Mouse (Mus musculus): ENCODE results near the gene Foxn4.
A peak's percentile ranks its signal among the peaks of the same experiment; 100 is the strongest.

The Foxn4 gene

DNA sequence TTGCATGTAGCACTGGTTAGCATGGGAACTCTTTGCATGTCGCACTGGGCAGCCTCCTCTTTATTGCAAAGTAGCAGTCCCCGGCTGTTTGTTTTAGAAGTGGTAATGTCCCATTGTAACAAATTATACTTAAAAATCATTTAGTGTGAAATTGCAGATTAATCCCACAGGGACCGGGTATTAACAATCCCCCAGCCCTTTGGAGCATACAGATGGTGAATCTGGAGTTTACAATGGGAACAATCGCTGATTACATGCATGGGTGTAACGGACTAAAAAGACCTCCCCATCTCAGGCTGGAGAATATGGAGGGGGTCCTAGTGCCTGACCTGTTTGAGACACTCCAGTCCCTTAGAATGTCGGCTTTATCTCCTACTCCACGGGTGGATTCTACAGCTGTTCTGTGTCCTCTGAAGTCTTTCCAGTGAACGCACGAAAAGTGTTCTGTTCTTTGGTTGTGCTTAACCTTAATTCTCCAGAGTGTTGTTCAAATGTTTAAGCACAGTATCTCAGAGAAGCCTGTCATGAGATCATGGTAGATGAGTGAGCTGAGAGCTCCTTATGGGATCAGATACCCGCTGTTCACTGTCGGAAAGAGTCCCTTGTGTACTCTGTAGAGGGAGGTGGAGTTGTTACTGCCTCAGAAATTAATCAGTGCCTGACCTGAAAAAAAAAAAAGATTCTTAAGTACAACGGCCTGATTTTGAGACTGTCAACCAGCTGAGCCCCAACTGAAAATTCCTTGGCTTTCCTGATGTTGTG lies 6.0 kb upstream of the Foxn4 start:
- no peak for DNase-seq

DNA sequence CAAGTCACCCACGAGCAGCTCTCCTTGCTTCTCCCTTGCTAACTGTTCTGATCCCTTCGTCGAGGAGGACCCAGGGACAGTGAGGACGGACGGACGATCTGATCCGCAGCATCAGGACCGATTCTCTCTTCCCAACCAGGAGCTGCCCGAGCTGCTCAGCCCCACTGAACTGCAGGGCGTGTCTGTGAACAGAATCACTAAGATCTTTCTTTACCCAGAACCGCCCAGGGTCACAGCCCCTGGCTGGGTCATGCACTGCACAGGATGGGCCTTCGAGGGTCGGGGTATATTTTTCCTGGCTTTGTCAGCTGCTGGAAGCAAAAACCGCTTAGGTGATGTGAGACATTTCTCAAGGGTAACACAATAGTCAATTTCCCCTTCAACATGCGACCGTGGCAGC lies 2.4 kb upstream of the Foxn4 start:
- DNase-seq, result no peak

DNA sequence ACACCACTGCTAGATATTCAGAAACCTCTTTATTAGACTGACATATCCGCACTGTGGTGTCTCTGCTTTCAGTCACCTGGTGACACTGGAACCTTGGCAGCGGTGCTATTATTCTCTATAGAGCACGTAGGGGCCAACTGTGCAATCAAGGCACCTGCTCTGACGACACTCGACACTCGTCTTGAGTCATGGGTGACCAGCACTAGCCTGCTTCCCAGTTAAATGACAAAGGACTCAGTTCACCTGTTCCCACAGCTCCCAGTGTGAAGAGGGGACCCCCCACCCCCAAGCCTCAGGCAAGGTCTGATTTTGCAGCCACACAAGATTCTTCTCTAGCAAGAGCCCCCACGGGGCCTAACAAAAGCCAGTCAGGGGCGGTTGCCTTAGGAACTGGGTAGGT lies 1.7 kb upstream of the Foxn4 start:
- DNase-seq, result no peak

DNA sequence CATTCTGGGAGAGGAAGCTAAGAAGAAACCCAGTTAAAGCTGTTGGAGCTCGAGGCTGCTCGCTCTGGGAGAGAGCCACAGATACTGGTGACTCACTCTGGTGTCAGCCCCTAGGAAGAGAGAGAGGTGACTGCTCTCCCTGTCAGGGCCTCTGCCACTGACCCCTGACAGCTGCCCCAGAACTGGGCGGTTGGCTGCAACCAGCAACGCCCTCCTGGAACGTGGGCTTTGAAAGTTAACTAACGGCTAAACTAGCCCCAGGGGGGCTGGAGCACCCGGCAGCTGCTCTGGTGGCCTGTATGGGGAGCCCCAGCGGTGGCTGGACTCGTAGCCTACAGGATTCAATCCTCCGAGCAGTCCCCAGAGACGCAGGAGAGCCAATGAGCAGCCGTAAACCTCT lies 3.6 kb downstream of the Foxn4 start:
- no peak for DNase-seq

DNA sequence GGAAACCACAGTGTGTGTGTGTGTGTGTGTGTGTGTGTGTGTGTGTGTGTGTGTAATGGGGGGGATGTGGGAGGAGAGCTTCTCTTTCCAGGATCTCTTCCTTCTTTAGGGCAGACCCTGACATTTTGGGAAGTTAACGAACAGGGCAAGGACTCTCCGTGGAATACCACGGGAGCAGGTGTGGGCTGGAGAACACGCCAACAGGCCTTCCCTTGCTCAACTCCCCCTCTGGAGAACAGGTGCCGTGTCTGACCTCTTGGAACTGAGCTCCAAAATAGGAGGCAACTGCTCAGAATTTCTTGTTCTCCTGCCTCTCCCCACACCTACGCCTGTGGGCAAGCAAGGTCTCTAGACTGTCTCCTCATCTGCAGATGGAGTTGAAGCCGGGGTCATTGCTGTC lies 4.1 kb downstream of the Foxn4 start:
- no peak for DNase-seq

DNA sequence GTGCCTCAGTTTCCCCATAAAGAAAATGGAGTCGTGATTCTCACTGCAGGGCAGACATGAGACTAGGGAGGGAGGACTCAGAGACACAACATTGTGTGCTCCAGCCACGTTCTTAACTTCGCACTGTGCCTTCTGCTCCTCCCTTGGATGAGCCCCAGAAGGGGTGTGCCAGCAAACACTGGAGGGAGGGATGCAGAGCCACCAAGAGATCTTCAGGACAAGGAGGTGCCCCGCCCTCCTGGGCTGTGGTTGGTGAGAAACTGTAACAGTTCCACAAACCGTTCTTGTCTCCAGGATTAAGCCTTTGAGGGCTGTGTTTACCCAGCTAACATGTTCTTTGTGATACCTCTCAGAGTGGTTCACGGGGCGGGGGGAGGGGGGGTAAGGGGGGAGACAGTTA lies 5.0 kb downstream of the Foxn4 start:
- DNase-seq, result no peak

DNA sequence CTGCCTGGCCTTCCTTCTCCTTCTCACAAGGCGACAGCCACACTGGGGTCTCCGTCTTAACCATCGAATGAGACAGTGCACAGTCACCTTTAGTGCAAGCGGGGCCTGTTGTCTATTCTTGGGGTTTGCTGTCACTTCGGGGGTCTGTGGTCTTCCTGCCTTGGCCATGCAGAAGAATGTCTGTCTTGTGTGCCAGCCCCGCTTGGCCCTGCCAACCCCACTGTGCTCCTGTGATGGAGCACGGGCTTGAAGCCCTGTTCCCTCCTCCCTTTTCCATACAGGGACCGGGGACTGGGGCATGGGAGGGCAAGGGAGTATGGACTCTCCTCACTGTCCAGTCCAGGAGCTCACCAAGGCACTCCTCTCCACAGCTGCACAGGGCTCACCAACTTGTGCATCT lies 8.8 kb downstream of the Foxn4 start:
- DNase-seq, result no peak

DNA sequence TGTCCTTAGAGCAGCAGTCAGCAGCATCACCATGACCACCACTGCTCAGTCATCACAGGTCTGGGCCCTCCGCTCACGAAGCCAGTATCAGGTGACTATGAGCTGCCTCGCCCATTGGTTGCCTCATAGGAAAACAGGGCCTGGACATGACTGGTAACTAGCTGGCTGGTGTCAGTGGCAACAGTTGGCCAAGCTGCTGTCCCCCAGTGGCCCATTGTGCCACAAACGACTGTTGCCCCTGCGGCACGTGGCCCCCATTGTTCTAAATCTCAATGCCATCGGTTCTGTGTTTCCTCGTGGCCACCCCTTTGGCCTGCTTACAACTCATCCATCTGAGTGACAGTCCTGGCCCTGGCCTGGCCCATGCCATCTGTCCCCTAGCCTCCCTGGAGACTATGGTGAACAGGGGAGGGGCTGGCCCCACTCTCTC lies 9.6 kb downstream of the Foxn4 start:
- peak; percentile 24 for DNase-seq

DNA sequence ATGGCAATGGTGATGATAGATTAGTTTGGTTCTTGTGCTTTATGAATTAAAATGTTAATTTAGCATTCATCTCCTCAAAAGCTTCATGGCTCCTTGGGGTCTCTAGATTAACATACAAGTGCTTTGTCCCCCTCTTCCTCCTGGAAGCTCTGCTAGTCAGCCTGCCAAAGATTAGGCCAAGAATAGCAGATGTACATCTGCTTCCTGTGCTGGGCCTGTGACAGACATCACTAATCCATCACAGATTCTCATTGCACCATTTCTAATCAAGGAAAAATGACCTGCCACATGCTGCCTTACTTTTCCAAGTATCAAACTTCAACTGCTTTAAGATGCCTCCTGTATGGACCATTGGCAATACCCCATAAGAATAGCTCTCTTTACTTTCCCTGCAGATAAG lies 12.1 kb downstream of the Foxn4 start:
- DNase-seq, result no peak

DNA sequence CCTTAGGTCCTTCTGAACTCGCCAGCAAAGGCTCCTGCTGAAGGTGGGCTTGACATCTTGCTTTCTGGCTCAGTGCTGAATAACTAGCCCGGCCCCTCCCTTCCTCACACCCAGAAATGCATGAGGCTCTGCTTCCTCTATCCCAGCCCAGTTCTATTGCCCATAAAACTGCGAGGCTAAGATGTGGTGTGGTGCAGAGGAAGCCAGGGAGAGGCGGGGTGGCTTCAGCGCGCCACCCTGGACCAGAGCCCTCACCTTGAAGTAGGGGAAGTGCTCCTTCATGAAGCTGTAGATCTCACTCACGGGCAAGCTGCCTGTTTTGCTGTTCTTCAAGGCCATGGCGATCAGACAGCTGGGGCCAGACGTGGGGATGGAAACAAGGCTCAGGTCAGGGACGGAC lies 14.1 kb downstream of the Foxn4 start:
- no peak for DNase-seq

DNA sequence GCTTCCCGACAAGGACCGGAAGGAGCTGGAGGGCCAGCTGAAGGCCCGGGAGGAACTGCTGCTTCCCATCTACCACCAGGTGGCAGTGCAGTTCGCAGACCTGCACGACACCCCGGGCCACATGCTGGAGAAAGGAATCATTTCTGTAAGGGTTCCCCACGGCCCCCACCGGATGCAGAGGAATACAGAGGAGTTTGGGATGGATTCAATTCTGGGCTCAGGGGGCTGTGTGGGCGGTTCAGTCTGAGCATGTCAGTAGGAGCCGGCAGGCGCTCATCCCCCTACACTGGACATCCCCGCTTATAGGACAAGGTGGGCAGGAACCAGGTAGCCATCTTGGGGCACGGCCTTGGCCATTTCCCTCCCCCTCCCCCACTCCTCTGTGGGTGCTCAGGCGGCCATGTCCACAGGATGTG lies 25.4 kb downstream of the Foxn4 start:
- DNase-seq, result peak; percentile 40

DNA sequence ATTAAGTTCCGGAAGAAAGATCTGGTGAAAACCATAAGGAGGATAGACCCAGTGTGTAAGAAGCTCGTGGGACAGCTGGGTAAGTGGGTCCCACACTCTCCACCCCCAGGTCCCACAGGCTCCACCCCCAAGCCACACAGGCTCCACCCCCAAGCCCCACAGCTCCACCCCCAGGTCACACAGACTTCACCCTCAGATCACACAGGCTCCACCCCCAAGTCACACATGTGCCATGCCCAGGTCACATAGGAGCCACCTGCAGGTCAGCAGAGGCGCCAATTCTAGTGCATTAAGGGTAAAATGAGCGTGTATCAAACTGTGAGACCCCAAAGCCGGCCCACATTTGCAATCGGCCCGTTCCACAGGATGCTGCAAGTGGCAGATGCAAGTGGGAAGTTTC lies 27.1 kb downstream of the Foxn4 start:
- DNase-seq, result no peak

DNA sequence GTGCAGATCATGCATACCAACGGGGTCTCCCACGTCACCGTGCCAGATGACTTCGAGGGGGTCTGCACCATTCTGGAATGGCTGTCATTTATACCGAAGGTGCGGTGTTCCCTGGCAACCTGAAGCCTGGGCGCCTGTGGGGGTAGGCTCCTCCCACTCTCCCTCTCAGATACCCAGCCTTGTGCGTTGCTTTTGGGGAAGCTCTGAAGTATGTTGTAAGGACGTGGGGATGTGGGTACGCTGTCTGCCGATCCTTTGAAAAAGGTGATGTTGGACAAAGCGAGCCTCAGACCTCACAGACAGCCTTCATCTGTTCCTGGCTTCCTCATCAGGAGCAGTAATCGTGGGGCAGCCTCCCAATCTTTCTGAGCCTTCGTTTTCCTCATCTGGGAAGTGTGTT lies 33.9 kb downstream of the Foxn4 start:
- no peak for DNase-seq

DNA sequence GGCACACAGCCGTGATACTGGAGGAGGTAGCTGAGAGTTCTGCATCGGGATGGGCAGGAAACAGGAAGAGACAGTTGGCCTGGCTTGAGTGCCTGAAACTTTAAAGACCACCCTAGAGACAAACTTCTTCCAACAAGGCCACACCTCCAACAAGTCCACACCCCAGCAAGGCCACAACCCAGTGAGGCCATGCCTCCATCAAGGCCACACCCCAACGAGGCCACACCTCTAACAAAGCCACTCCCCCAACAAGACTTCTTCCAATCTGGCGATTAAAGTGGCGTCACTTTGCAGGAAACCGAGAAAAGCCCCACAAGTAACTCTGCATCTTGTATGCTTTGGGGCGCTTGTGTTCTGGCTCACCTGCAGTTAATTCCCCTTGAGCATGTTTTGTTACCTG lies 34.7 kb downstream of the Foxn4 start:
- DNase-seq, result no peak

DNA sequence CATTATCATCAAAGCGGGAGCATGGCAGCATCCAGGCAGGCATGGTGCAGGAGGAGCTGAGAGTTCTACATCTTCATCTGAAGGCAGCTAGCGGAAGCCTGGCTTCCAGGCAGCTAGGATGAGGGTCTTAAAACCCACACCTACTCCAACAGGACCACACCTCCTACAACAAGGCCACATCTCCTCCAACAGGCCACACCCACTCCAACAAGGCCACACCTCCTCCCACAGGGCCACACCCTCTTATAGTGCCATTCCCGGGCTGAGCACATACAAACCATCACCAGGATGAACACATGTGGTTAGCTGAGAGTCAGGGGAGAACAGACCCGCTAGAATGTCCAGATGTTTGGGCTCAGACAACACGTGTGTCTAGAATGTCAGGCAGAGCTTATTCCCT lies 44.7 kb downstream of the Foxn4 start:
- no peak for DNase-seq

DNA sequence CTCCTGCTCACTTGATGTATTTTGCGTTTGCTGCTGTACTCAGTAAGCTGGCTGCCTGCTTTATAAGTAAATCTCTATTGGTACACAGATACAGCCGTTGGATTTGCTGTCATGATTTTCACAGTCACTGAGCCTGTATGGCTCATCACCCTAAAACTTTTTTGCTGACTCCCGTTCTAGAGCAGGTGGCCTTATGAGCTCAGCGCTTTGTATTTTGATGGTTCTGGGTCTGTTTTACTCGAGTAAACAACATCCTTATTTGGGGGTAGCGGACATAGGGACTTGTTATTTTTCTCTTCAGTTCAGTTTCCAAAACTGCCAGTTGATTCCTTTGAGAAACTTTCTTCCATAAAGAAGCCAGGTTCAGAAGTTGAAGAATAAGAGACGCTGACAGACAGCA lies 47.6 kb downstream of the Foxn4 start:
- no peak for DNase-seq

DNA sequence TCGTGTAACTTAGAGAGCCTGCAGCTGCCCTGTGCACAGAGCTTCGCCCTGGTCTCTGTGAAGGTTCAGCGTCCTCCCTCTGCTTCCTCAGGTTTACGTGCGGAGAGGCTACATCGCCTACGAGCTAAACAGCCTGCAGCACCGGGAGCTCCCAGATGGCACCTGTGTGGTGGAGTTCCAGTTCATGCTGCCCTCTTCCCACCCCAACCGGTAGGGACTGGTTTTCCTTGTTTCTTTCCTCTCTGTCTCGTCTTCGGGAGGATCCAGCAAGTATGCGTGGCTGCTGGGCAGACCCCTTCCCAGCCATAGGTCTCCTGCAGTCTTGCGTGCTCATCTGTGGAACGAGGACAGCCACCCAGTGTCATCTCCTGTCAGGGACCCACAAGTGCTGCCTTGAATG lies 54.8 kb downstream of the Foxn4 start:
- DNase-seq, result no peak

DNA sequence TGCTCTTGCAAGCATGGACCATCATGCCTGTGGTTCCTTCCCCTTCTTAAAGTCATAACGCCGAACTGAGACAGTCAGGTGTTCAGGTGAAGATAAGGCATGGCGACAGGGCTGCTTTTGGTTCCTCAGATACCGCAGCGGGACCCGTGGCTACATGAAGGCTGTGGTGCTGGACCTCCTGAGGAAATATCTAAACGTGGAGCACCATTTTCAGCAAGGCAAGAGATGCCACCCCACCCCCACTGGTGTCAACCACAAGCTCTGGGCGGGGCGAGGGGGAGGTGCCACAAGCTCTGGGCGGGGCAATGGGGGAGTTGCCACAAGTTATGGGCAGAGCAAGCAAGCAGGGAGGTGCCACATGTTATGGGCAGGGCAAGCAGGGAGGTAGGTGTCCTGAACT lies 60.4 kb downstream of the Foxn4 start:
- no peak for DNase-seq

DNA sequence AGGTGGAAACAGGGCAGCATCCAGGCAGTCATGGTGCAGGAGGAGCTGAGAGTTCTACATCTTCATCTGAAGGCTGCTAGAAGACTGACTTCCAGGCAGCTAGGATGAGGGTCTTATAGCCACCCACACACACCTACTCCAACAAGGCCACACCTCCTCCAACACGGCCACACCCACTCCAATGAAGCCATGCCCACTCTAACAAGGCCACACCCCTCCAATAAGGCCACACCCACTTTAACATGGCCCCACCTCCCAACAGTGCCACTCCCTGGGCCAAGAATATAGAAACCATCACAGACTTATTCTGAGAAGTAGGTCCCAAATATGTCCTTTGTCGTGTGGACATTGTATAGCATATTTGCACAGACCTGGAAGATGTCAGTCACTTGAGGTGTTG lies 67.4 kb downstream of the Foxn4 start:
- DNase-seq, result no peak

Measured in cerebellum, adult 9-11 months (tissue).